Mouse (Mus musculus): ENCODE measurements at regions not wholly inside any gene's neighbourhood (a gene's known extent, or its start where the extent isn't known, plus 50 kb on each side); places are given as distances from the start of the nearest gene placed in this dataset.

DNA sequence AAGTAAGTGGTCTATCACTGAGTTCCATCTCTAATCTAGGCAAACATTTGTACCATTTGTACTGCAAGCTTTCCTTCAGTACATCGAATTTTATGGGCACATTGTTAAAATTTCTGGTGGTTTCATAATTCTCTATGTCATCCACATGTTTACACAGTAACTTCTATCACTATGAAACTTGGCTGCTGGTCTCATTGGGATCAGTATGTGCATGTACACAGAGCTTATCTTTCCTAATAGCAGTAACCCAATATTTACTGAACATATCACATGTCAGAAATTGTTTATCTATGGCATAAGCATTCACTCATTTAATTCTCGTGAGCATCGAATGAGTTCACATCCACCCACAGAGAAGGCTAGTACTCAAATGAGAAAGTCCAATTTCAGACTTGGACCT is 1042.3 kb downstream of the Car8 start:
- no peak for TF ChIP-seq CTCF (IDR thresholded peaks at IDR 0.05; ENCODE audit: low read depth, low read length)
- TF ChIP-seq POLR2A (IDR thresholded peaks at IDR 0.05; ENCODE audit: borderline replicate concordance, low read depth, low read length) = no peak

Measured in bone marrow macrophage, adult 2 months (primary cell).